Mouse (Mus musculus): Measurements from ENCODE around the gene Bcar3. TPM values are rescaled to one million over a fixed set of nuclear protein-coding genes. Genes with fewer than 3 reads are reported as not detected.
A peak's percentile ranks its signal among the peaks of the same experiment; 100 is the strongest.

Gene Bcar3
- polyA plus RNA-seq, 1 experiment, result 8.2 TPM

DNA sequence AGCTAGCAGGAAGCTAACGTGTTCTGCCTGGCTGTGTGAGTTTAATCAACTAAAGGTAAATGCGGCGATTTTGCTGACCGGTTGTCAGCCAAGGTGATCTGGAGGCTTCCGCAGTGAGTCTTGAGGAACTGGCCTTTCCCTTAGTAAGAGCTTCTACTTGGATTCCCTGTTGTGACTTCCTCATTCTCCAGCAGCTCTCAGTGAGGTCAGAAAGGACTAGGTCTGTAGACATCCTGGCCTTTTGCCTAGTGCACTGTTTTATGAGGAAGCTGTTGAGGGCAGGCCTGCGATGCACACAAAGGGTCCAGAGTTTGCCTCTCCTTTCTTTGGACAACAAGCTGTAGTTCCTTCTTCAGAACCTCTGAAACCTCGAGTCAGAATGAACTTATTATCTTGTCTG, 3.2 kb upstream of the Bcar3 start:
- Histone ChIP-seq H3K4me3 (ENCODE audit: control insufficient read depth, insufficient read depth, low read length) (no peak overlapping the region), H3K27me3 (ENCODE audit: control insufficient read depth, insufficient read depth, low read length) (no peaks in the 10 kb centered on the region), H3K36me3 (ENCODE audit: control insufficient read depth, insufficient read depth, low read length) (peaks cover 1% of the 10 kb centered on the region; the same call in 1 of the 2 replicates), H3K27ac (ENCODE audit: control insufficient read depth, insufficient read depth, low read length) (no peak overlapping the region), H3K4me1 (replicated peaks; ENCODE audit: control insufficient read depth, insufficient read depth, low read length) (peaks cover 10% of the 10 kb centered on the region)
- 44% methylated on average over 7 of the region's 7 CpGs for WGBS
- no peak for TF ChIP-seq CTCF (IDR thresholded peaks at IDR 0.05; ENCODE audit: borderline replicate concordance, control insufficient read depth, extremely low read depth, insufficient read depth, low read length, poor library complexity)
- no peak for TF ChIP-seq POLR2A (IDR thresholded peaks at IDR 0.05; ENCODE audit: control insufficient read depth, extremely low read depth, insufficient read depth, low read length, poor library complexity)
- no peak for DNase-seq

DNA sequence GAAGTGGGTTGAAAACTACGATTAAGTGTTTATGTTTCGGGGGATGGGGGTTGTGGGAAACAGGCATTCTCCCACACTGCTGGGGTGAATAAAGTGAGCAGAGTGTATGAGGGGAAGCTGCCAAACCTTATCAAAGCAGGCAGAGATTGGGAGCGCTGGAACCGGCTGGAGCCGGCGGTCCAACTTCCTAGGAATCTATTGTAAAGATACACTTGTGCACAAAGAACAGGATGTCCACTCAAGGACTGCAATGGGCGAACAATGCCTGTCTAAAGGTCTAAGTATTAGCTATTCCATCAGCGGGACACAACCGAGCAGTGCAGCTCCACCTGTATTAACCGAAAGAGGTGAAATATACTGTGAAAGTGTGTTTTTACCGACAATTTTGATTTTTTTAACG, 2.1 kb upstream of the Bcar3 start:
- DNase-seq, result no peak
- Histone ChIP-seq H3K4me1 (replicated peaks; ENCODE audit: control insufficient read depth, insufficient read depth, low read length) (peaks cover 10% of the 10 kb centered on the region), H3K27me3 (ENCODE audit: control insufficient read depth, insufficient read depth, low read length) (no peaks in the 10 kb centered on the region), H3K36me3 (ENCODE audit: control insufficient read depth, insufficient read depth, low read length) (no peaks in the 10 kb centered on the region), H3K27ac (ENCODE audit: control insufficient read depth, insufficient read depth, low read length) (no peak overlapping the region), H3K4me3 (ENCODE audit: control insufficient read depth, insufficient read depth, low read length) (no peak overlapping the region)
- TF ChIP-seq CTCF (IDR thresholded peaks at IDR 0.05; ENCODE audit: borderline replicate concordance, control insufficient read depth, extremely low read depth, insufficient read depth, low read length, poor library complexity) (no peak), POLR2A (IDR thresholded peaks at IDR 0.05; ENCODE audit: control insufficient read depth, extremely low read depth, insufficient read depth, low read length, poor library complexity) (no peak)
- WGBS, result 90% methylated on average over 12 of the region's 12 CpGs

DNA sequence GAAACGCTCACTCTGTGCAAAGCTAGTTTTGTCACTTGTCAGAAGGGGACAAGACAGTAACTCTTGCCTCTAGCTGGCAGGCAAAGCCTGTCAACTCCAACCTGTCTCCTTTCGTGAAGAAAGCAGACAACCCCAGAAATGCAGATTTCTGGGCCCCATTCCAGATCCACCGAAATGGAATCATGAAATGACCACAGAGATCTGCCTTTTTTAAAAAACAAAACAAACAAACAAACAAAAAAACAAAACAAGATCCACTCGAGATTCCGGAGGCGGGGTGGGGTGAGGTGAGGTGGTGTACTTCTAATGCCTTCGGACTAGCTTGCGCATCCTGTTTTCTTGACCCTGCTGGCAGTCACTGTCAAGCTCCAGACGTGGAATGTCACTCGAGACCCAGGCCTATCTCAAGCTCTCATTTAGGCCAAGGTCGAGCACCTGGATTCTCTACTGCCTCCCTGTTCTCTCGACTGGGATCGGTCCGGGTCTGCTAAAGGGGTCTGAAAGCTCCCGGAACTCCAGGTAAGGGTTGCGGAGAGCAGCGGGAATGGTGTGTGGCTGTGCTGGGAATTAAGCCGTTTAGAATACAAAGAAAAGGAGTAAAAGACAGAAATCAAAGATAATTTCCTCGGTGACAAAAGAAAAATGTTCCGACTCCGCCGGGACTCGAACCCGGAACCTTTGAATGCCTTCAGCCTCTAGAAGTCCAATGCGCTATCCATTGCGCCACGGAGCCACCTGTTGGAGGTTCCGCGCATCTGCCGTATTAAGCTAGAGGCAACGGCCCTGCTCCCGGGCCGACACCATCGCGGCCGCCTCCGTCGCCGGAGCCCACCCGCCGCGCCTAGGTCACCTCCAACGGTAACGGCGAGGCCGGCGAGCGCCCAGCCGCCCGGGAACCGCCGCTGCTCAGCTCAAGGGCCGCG, 1.4 kb upstream of the Bcar3 start:
- 19% methylated on average over 53 of the region's 54 CpGs for WGBS
- peak; percentile 94 for DNase-seq
- H3K36me3 ChIP-seq (ENCODE audit: control insufficient read depth, insufficient read depth, low read length), result no peaks in the 10 kb centered on the region
- H3K27me3 ChIP-seq (ENCODE audit: control insufficient read depth, insufficient read depth, low read length), result no peaks in the 10 kb centered on the region
- peak overlapping the region; percentile 90 for H3K4me3 ChIP-seq (ENCODE audit: control insufficient read depth, insufficient read depth, low read length)
- TF ChIP-seq POLR2A (IDR thresholded peaks at IDR 0.05; ENCODE audit: control insufficient read depth, extremely low read depth, insufficient read depth, low read length, poor library complexity), result no peak
- 0 out of 2 replicates have a peak, but pooled peaks have one; percentile 20 for TF ChIP-seq CTCF (IDR thresholded peaks at IDR 0.05; ENCODE audit: borderline replicate concordance, control insufficient read depth, extremely low read depth, insufficient read depth, low read length, poor library complexity)
- peaks cover 5% of the 10 kb centered on the region for H3K4me1 ChIP-seq (replicated peaks; ENCODE audit: control insufficient read depth, insufficient read depth, low read length)
- H3K27ac ChIP-seq (ENCODE audit: control insufficient read depth, insufficient read depth, low read length), result no peak overlapping the region

DNA sequence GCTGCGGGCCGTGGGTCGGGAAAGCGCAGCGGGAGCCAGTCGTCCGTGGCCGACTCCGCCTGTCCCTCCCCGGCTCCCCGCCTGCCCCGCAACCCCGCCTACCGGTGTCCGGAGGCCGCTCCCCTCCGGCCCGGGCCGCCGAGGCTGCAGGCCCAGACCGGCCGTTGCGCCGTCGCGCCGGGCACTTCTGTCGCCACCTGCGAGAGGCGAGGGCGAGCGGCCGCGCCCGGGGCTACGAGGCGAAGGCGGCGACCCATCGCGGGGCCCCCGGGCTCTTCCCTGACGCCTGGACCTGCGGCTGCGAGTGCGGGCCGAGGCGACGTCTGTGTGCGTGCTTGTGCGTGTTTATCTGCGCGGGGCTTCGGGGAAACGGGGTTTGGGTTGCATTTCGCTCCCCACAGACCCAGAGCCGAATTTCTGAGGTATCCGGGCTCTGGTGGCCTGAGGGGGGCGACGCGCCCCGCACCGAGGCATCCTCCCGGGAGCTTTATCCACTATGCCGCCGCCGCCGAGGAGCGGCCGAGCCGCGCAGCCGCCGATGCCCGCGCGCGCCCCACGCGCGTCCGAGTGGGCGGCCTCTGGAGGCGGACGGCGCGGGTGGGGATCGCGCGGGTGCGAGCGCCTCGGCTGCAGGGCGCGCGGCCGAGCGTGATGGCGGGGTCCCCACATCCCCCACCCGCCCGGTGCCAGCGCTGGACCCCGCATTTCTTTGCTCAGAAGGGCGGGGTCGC, 548 bp upstream of the Bcar3 start:
- Histone ChIP-seq H3K36me3 (ENCODE audit: control insufficient read depth, insufficient read depth, low read length) (no peaks in the 10 kb centered on the region), H3K27ac (ENCODE audit: control insufficient read depth, insufficient read depth, low read length) (no peak overlapping the region), H3K4me3 (ENCODE audit: control insufficient read depth, insufficient read depth, low read length) (peak overlapping the region; percentile 90), H3K27me3 (ENCODE audit: control insufficient read depth, insufficient read depth, low read length) (no peaks in the 10 kb centered on the region), H3K4me1 (replicated peaks; ENCODE audit: control insufficient read depth, insufficient read depth, low read length) (no peaks in the 10 kb centered on the region)
- no peak for DNase-seq
- WGBS, result under 1% methylated on average over 105 of the region's 105 CpGs
- TF ChIP-seq POLR2A (IDR thresholded peaks at IDR 0.05; ENCODE audit: control insufficient read depth, extremely low read depth, insufficient read depth, low read length, poor library complexity), result no peak
- TF ChIP-seq CTCF (IDR thresholded peaks at IDR 0.05; ENCODE audit: borderline replicate concordance, control insufficient read depth, extremely low read depth, insufficient read depth, low read length, poor library complexity), result peak; percentile 6; the same call in 1 of the 2 replicates

DNA sequence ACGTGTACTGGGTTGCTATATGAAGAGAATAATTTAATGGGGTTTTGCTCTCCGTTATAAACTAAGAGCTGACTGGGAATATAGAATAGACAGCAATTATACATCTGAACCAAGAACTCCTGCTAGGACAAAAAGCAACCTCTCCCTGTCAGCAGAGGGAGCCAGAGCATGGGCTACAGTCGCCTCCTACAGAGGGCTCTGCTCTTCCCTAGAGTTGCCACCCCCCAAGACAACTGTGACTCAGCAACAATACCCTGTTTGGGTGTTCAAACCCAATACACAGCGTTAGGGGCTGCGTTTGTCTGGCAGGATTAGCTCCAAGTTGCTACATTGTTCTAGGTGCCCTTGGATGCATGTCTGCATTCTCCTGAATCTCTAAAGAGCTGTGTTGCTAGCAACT, 1.6 kb downstream of the Bcar3 start:
- no peaks in the 10 kb centered on the region for H3K36me3 ChIP-seq (ENCODE audit: control insufficient read depth, insufficient read depth, low read length)
- TF ChIP-seq POLR2A (IDR thresholded peaks at IDR 0.05; ENCODE audit: control insufficient read depth, extremely low read depth, insufficient read depth, low read length, poor library complexity) (no peak), CTCF (IDR thresholded peaks at IDR 0.05; ENCODE audit: borderline replicate concordance, control insufficient read depth, extremely low read depth, insufficient read depth, low read length, poor library complexity) (peak; percentile 36; the same call in 1 of the 2 replicates)
- no peaks in the 10 kb centered on the region for H3K4me1 ChIP-seq (replicated peaks; ENCODE audit: control insufficient read depth, insufficient read depth, low read length)
- WGBS, result 13% methylated on average over 5 of the region's 5 CpGs
- DNase-seq, result peak; percentile 63
- no peak overlapping the region for H3K27ac ChIP-seq (ENCODE audit: control insufficient read depth, insufficient read depth, low read length)
- H3K27me3 ChIP-seq (ENCODE audit: control insufficient read depth, insufficient read depth, low read length), result no peaks in the 10 kb centered on the region
- no peak overlapping the region for H3K4me3 ChIP-seq (ENCODE audit: control insufficient read depth, insufficient read depth, low read length)

DNA sequence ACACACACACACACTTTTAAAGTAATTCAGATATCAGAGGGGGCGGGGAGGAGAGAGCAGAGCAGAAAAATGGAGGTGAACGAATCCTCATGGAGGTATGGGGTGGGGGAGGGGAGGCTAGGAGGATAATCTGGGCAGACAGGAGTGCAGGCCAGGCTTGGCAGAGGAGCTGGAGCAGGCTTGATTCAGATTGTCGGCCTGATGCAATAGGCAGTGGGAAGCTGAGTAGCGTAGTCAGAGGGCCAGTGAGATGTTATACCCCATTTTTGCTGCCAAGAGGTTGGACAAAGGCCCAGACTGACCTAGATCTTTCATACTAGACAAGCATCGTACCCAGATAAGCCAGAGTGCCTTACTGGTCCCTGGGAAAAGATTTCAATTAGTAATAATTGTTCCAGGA, 3.0 kb downstream of the Bcar3 start:
- TF ChIP-seq CTCF (IDR thresholded peaks at IDR 0.05; ENCODE audit: borderline replicate concordance, control insufficient read depth, extremely low read depth, insufficient read depth, low read length, poor library complexity) (no peak), POLR2A (IDR thresholded peaks at IDR 0.05; ENCODE audit: control insufficient read depth, extremely low read depth, insufficient read depth, low read length, poor library complexity) (no peak)
- WGBS, result 91% methylated on average over 5 of the region's 5 CpGs

More for the DNA sequence above, 3.0 kb downstream of the Bcar3 start:
- H3K36me3 ChIP-seq (ENCODE audit: control insufficient read depth, insufficient read depth, low read length), result no peaks in the 10 kb centered on the region
- no peak overlapping the region for H3K27ac ChIP-seq (ENCODE audit: control insufficient read depth, insufficient read depth, low read length)
- no peak for DNase-seq
- no peaks in the 10 kb centered on the region for H3K27me3 ChIP-seq (ENCODE audit: control insufficient read depth, insufficient read depth, low read length)
- H3K4me3 ChIP-seq (ENCODE audit: control insufficient read depth, insufficient read depth, low read length), result no peak overlapping the region
- H3K4me1 ChIP-seq (replicated peaks; ENCODE audit: control insufficient read depth, insufficient read depth, low read length), result 0 out of 2 replicates have a peak, but pooled peaks cover 2% of the 10 kb centered on the region
